ENCODE assay signal across 7 mouse cellular contexts in the genomic region with DNA sequence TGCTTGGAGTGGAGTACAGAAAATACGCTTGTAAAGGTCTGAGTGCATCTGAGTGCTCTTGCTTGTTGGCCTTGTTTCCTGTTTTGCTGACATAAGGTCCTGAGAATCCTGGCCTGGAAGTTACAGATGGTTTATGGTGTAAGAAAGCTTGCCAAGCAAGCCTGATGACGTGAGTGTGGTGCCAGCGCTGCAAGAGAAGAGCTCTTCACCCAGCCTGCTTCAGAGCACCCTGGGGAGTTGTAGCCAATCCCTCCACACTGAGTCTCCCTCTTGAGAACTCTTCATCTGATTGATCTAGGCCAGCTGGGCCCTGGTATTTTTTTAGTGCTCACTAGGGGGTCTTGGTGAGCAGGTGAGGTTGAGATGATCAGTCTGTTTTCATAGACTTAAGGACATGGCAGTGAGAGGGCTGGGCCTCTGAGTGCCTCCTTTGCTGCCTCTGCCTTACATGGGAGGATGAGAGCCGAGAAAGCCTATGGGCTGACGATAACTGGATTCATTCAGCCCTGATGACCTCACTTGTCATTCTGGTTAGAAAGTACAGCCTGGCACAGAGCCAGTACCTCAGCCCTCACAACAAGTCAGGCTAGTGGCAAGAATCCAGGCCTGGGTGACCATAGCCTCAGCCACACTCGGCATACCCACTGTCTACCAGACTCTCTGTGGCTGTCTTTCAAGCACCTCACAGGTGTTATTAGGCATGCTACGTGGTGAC. TPM values are rescaled to one million over a fixed set of nuclear protein-coding genes. Genes with fewer than 3 reads are reported as not detected.
DNase-seq lines count a peak whose midpoint lies in the region; ATAC-seq and TF ChIP-seq lines count a peak whose summit lies in the region.

No protein-coding gene starts in this region.

- no peak overlapping the region for H3K4me3 ChIP-seq in midbrain, embryonic 14.5 days (replicated peaks; ENCODE audit: low read depth, low read length)
- H3K4me3 ChIP-seq in midbrain, embryonic 10.5 days: no peak overlapping the region
- H3K4me3 ChIP-seq in heart, embryonic 12.5 days: no peak overlapping the region
- no peak overlapping the region for H3K4me3 ChIP-seq in myocyte

- H3K4me1 ChIP-seq in midbrain, embryonic 14.5 days (ENCODE audit: control insufficient read depth, insufficient read depth, low read length): no peaks in the 10 kb centered on the region
- H3K4me1 ChIP-seq in midbrain, embryonic 10.5 days: no peaks in the 10 kb centered on the region
- H3K4me1 ChIP-seq in heart, embryonic 12.5 days (replicated peaks): peaks cover 22% of the 10 kb centered on the region

- H3K36me3 ChIP-seq in midbrain, embryonic 14.5 days (ENCODE audit: control insufficient read depth, insufficient read depth, low read length): no peaks in the 10 kb centered on the region
- H3K36me3 ChIP-seq in midbrain, embryonic 10.5 days: no peaks in the 10 kb centered on the region
- H3K36me3 ChIP-seq in heart, embryonic 12.5 days: no peaks in the 10 kb centered on the region
- H3K36me3 ChIP-seq in myocyte (ENCODE audit: control insufficient read depth, insufficient read depth): no peaks in the 10 kb centered on the region

- TF ChIP-seq POLR2A in myocyte (IDR thresholded peaks at IDR 0.05; ENCODE audit: insufficient read length, low read depth): no peak

- H3K4me2 ChIP-seq in midbrain, embryonic 14.5 days (ENCODE audit: low read length): no peak overlapping the region
- H3K4me2 ChIP-seq in heart, embryonic 12.5 days: no peak overlapping the region
- peak overlapping the region; percentile 18 for H3K4me2 ChIP-seq in myocyte (ENCODE audit: low read depth)

- H3ac ChIP-seq in myocyte (ENCODE audit: control insufficient read depth, insufficient read length): no peak overlapping the region

- 72% methylated on average over 7 of the region's 7 CpGs for WGBS in midbrain, embryonic 14.5 days
- 83% methylated on average over 7 of the region's 7 CpGs for WGBS in midbrain, embryonic 10.5 days
- WGBS in heart, embryonic 12.5 days: 55% methylated on average over 7 of the region's 7 CpGs

- H3K27me3 ChIP-seq in midbrain, embryonic 14.5 days (ENCODE audit: control insufficient read depth, insufficient read depth, low read length): no peaks in the 10 kb centered on the region
- H3K27me3 ChIP-seq in midbrain, embryonic 10.5 days (ENCODE audit: low read depth, poor library complexity, severe bottlenecking): no peaks in the 10 kb centered on the region
- H3K27me3 ChIP-seq in heart, embryonic 12.5 days (replicated peaks): no peaks in the 10 kb centered on the region
- no peaks in the 10 kb centered on the region for H3K27me3 ChIP-seq in myocyte (ENCODE audit: control insufficient read depth, insufficient read depth, insufficient read length)

- DNase-seq in midbrain, embryonic 14.5 days: peak; percentile 6
- DNase-seq in midbrain, embryonic 10.5 days (ENCODE audit: low spot score): no peak
- DNase-seq in brain, adult 2 months (ENCODE audit: low read depth, low spot score): peak; percentile 95
- no peak for DNase-seq in spleen, postnatal 14 days (ENCODE audit: low spot score in 2 of 2)
- DNase-seq in B cell, adult 2 months: no peak

- no peaks in the 10 kb centered on the region for H3K9me3 ChIP-seq in midbrain, embryonic 14.5 days (ENCODE audit: control insufficient read depth, low read length)
- no peaks in the 10 kb centered on the region for H3K9me3 ChIP-seq in midbrain, embryonic 10.5 days (replicated peaks)
- H3K9me3 ChIP-seq in heart, embryonic 12.5 days (replicated peaks): peaks cover 2% of the 10 kb centered on the region

- no peaks in the 10 kb centered on the region for H3K79me2 ChIP-seq in myocyte (ENCODE audit: control insufficient read depth, insufficient read depth)

- ATAC-seq in midbrain, embryonic 14.5 days (ENCODE audit: low FRiP score, low TSS enrichment): no peak
- peak; percentile 28; the same call in 1 of the 2 replicates for ATAC-seq in heart, embryonic 12.5 days (ENCODE audit: insufficient number of reproducible peaks, low FRiP score)

- H3K9ac ChIP-seq in midbrain, embryonic 14.5 days (replicated peaks; ENCODE audit: low read length): no peak overlapping the region
- no peak overlapping the region for H3K9ac ChIP-seq in heart, embryonic 12.5 days

- no peak overlapping the region for H3K27ac ChIP-seq in midbrain, embryonic 14.5 days (replicated peaks; ENCODE audit: low read depth, low read length)
- no peak overlapping the region for H3K27ac ChIP-seq in midbrain, embryonic 10.5 days (replicated peaks)
- H3K27ac ChIP-seq in heart, embryonic 12.5 days (ENCODE audit: poor library complexity, severe bottlenecking): peak overlapping the region; percentile 72

TF ChIP-seq in myocyte, 11 proteins besides CTCF, POLR2A, EP300 and RAD21:
- no peak for TF ChIP-seq CEBPB (IDR thresholded peaks at IDR 0.05; ENCODE audit: insufficient read depth, poor library complexity, severe bottlenecking)
- TF ChIP-seq MYOG (IDR thresholded peaks at IDR 0.05; ENCODE audit: control insufficient read depth in 1 of 3, insufficient read depth in 1 of 3, insufficient read length in 2 of 3, low read depth in 2 of 3): peak in 1 of 3 experiments; percentile 14
- TF ChIP-seq E2F4 (IDR thresholded peaks at IDR 0.05; ENCODE audit: insufficient read depth): no peak
- TF ChIP-seq MYOD1 (IDR thresholded peaks at IDR 0.05; ENCODE audit: control insufficient read depth in 1 of 3, insufficient read length in 2 of 3, low read depth in 2 of 3): peak in 1 of 3 experiments; percentile 45

RNA-seq across cellular contexts. Expression of gene Zranb1, which starts 35.9 kb away (rescaled TPM):
- polyA plus RNA-seq in midbrain, embryonic 14.5 days (2014; fragmentation: Nextera tagmentation; extraction: Ambion mirVana): 32.8 and 35.1 TPM in 2 replicates
- 8.1 and 9.7 TPM in 2 replicates for polyA plus RNA-seq in midbrain, embryonic 10.5 days (2016; fragmentation: Nextera tagmentation; extraction: Ambion mirVana)
- polyA plus RNA-seq in heart, embryonic 12.5 days (2016; fragmentation: Nextera tagmentation; extraction: Ambion mirVana): 10.3 and 11.2 TPM in 2 replicates
- polyA plus RNA-seq in myocyte (2012; fragmentation: generic; extraction: Trizol): 14.6 TPM

RNA-seq across cellular contexts. Expression of gene Abraxas2, which starts 36.0 kb away (rescaled TPM):
- polyA plus RNA-seq in midbrain, embryonic 14.5 days (2014; fragmentation: Nextera tagmentation; extraction: Ambion mirVana): 40.0 and 42.6 TPM in 2 replicates
- polyA plus RNA-seq in midbrain, embryonic 10.5 days (2016; fragmentation: Nextera tagmentation; extraction: Ambion mirVana): 36.2 and 36.6 TPM in 2 replicates
- polyA plus RNA-seq in heart, embryonic 12.5 days (2016; fragmentation: Nextera tagmentation; extraction: Ambion mirVana): 26.6 and 27.8 TPM in 2 replicates
- 20.2 TPM for polyA plus RNA-seq in myocyte (2012; fragmentation: generic; extraction: Trizol)

RNA-seq across cellular contexts. Expression of gene Eef1akmt2, which starts 42.5 kb away (rescaled TPM):
- polyA plus RNA-seq in midbrain, embryonic 14.5 days (2014; fragmentation: Nextera tagmentation; extraction: Ambion mirVana): 90.0 and 92.6 TPM in 2 replicates
- 80.7 and 82.0 TPM in 2 replicates for polyA plus RNA-seq in midbrain, embryonic 10.5 days (2016; fragmentation: Nextera tagmentation; extraction: Ambion mirVana)
- 37.9 and 45.9 TPM in 2 replicates for polyA plus RNA-seq in heart, embryonic 12.5 days (2016; fragmentation: Nextera tagmentation; extraction: Ambion mirVana)
- 10.8 TPM for polyA plus RNA-seq in myocyte (2012; fragmentation: generic; extraction: Trizol)

Comparison
In these comparisons a context has a peak if more than half of its experiments do, and no peak if none do; other contexts are left out.
1. DNase-seq: peak in midbrain, embryonic 14.5 days (single experiment) and brain, adult 2 months (single experiment); none in midbrain, embryonic 10.5 days (single experiment), spleen, postnatal 14 days (0 of 2) and B cell, adult 2 months (0 of 2).